In the genomic region with DNA sequence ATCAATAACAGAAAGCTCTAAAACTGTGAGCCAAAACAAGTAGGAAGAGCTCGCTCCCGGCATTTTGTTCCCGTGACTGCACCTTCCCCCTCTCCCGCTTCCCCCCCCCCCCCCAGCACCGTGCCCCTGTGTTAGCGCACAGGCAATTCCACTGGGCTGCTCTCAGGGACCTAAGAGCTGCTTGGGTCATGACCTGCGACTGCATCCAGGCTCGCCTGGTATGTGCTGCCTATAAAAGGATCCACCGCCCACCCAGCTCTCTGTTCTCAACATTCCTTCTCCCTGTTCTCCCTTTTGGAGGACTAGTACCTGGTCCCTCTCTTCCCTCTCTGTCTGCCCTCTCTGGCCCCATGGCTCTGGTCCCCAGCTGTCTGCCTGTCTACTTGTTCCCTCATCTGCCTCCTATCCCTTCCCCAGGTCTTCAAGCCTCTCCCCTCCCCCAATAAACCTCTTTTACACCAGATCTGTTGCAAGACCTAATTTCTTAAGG, we compare ENCODE assay signal across 25 mouse cellular contexts. TPM values are rescaled to one million over a fixed set of nuclear protein-coding genes. Genes with fewer than 3 reads are reported as not detected.
A peak's percentile ranks its signal among the peaks of the same experiment; 100 is the strongest.
DNase-seq lines count a peak whose midpoint lies in the region; ATAC-seq lines count a peak whose summit lies in the region.
"Had no signal": no experiment of that assay in that cellular context is flagged by ENCODE, and none has a peak within 500 bp of the region (broad histone marks: within the 10 kb centered on the region; RNA-seq: fewer than 3 reads in every experiment).

No protein-coding gene starts in this region.

- H3K9me3 ChIP-seq in heart, embryonic 11.5 days (replicated peaks; ENCODE audit: control insufficient read depth, low read length), result no peaks in the 10 kb centered on the region
- no peaks in the 10 kb centered on the region for H3K9me3 ChIP-seq in embryonic facial prominence, embryonic 12.5 days
- no peaks in the 10 kb centered on the region for H3K9me3 ChIP-seq in liver, embryonic 12.5 days (replicated peaks)
- H3K9me3 ChIP-seq: neural tube, embryonic 15.5 days had no signal

- no peaks in the 10 kb centered on the region for H3K27me3 ChIP-seq in heart, embryonic 11.5 days (ENCODE audit: control insufficient read depth, insufficient read depth, low read length)
- H3K27me3 ChIP-seq in embryonic facial prominence, embryonic 12.5 days, result no peaks in the 10 kb centered on the region
- peaks cover 21% of the 10 kb centered on the region; the same call in 1 of the 2 replicates for H3K27me3 ChIP-seq in liver, embryonic 12.5 days (replicated peaks)
- H3K27me3 ChIP-seq: neural tube, embryonic 15.5 days had no signal

- WGBS in heart, embryonic 11.5 days (ENCODE audit: insufficient replicate concordance), result 69% methylated on average over 8 of the region's 9 CpGs
- 50% methylated on average over 8 of the region's 9 CpGs for WGBS in embryonic facial prominence, embryonic 12.5 days
- WGBS in liver, embryonic 12.5 days (ENCODE audit: insufficient replicate concordance), result 70% methylated on average over 8 of the region's 9 CpGs

- H3K4me3 ChIP-seq in heart, embryonic 11.5 days (ENCODE audit: low read depth, low read length), result no peak overlapping the region
- H3K4me3 ChIP-seq in embryonic facial prominence, embryonic 12.5 days, result no peak overlapping the region
- no peak overlapping the region for H3K4me3 ChIP-seq in liver, embryonic 12.5 days
- H3K4me3 ChIP-seq: megakaryocyte, embryonic 14.5 days; neural tube, embryonic 15.5 days had no signal

- no peak for ATAC-seq in heart, embryonic 11.5 days (replicated peaks; ENCODE audit: insufficient number of reproducible peaks, low FRiP score, low TSS enrichment)
- no peak for ATAC-seq in embryonic facial prominence, embryonic 12.5 days (ENCODE audit: insufficient number of reproducible peaks, insufficient read depth, low FRiP score, low TSS enrichment)
- no peak for ATAC-seq in liver, embryonic 12.5 days
- ATAC-seq: forebrain, postnatal 0 days; hindbrain, embryonic 16.5 days; intestine, postnatal 0 days; liver, postnatal 0 days; midbrain, embryonic 16.5 days had no signal

- no peak overlapping the region for H3K4me2 ChIP-seq in heart, embryonic 11.5 days
- H3K4me2 ChIP-seq in embryonic facial prominence, embryonic 12.5 days (replicated peaks), result no peak overlapping the region
- no peak overlapping the region for H3K4me2 ChIP-seq in liver, embryonic 12.5 days
- H3K4me2 ChIP-seq: neural tube, embryonic 15.5 days had no signal

- H3K36me3 ChIP-seq in heart, embryonic 11.5 days (ENCODE audit: control insufficient read depth, insufficient read depth, low read length), result no peaks in the 10 kb centered on the region
- H3K36me3 ChIP-seq in embryonic facial prominence, embryonic 12.5 days, result no peaks in the 10 kb centered on the region
- no peaks in the 10 kb centered on the region for H3K36me3 ChIP-seq in liver, embryonic 12.5 days
- H3K36me3 ChIP-seq: neural tube, embryonic 15.5 days had no signal

- DNase-seq in heart, adult 18-20 months, result no peak
- peak; percentile 81 for DNase-seq in R1 (ENCODE audit: low read depth, low spot score)
- DNase-seq in mesoderm, embryonic 11.5 days (ENCODE audit: low read depth, low spot score), result peak; percentile 21
- no peak for DNase-seq in cerebellum, adult 11-12 months
- DNase-seq: adrenal gland, adult 8-10 months; B cell, adult 2 months; cerebellum, postnatal 10 days; forebrain, postnatal 0 days; liver; liver, postnatal 0 days; lung, postnatal 14 days; thymus, postnatal 36 days had no signal

- no peak overlapping the region for H3K9ac ChIP-seq in heart, embryonic 11.5 days (ENCODE audit: low read depth, low read length)
- no peak overlapping the region for H3K9ac ChIP-seq in embryonic facial prominence, embryonic 12.5 days
- H3K9ac ChIP-seq in liver, embryonic 12.5 days, result no peak overlapping the region
- H3K9ac ChIP-seq: forebrain, postnatal 0 days; liver, postnatal 0 days; neural tube, embryonic 15.5 days had no signal

- H3K27ac ChIP-seq in heart, embryonic 11.5 days (ENCODE audit: low read depth, low read length), result peak overlapping the region; percentile 100
- peak overlapping the region; percentile 97 for H3K27ac ChIP-seq in embryonic facial prominence, embryonic 12.5 days
- H3K27ac ChIP-seq in liver, embryonic 12.5 days, result no peak overlapping the region
- H3K27ac ChIP-seq: kidney, postnatal 0 days; neural tube, embryonic 15.5 days had no signal

- peaks cover 52% of the 10 kb centered on the region for H3K4me1 ChIP-seq in heart, embryonic 11.5 days (ENCODE audit: control insufficient read depth, insufficient read depth, low read length)
- H3K4me1 ChIP-seq in embryonic facial prominence, embryonic 12.5 days, result peaks cover 58% of the 10 kb centered on the region
- peaks cover 11% of the 10 kb centered on the region for H3K4me1 ChIP-seq in liver, embryonic 12.5 days

RNA-seq across cellular contexts. Expression of a gene that starts 5.3 kb away (rescaled TPM):
- polyA plus RNA-seq in heart, embryonic 11.5 days (2014; fragmentation: Nextera tagmentation; extraction: Ambion mirVana), result 0.16 and 0.52 TPM in 2 replicates
- 1 to 10 TPM; 1.3 to 3.1 TPM for total RNA-seq in heart, adult 18-20 months (2021)
- 0.09 TPM in 1 of 2 replicates, not detected in the other for polyA plus RNA-seq in embryonic facial prominence, embryonic 12.5 days (2016; fragmentation: Nextera tagmentation; extraction: Ambion mirVana)
- 0.14 and 0.25 TPM in 2 replicates for polyA plus RNA-seq in liver, embryonic 12.5 days (2016; fragmentation: Nextera tagmentation; extraction: Ambion mirVana)
- total RNA-seq: hematopoietic stem cell, adult 5-6 weeks; layer of hippocampus, adult 18-20 months; layer of hippocampus, postnatal 25 days had no signal
- polyA plus RNA-seq: forebrain, postnatal 0 days; hindbrain, embryonic 16.5 days; liver, postnatal 0 days; midbrain, embryonic 16.5 days; neural tube, embryonic 15.5 days had no signal

RNA-seq across cellular contexts. Expression of a gene that starts 11.2 kb away (rescaled TPM):
- 138 and 139 TPM in 2 replicates for polyA plus RNA-seq in heart, embryonic 11.5 days (2014; fragmentation: Nextera tagmentation; extraction: Ambion mirVana)
- over 10,000 TPM; 19,183 to 21,770 TPM for total RNA-seq in heart, adult 18-20 months (2021)
- 1.2 and 1.3 TPM in 2 replicates for polyA plus RNA-seq in embryonic facial prominence, embryonic 12.5 days (2016; fragmentation: Nextera tagmentation; extraction: Ambion mirVana)
- polyA plus RNA-seq in liver, embryonic 12.5 days (2016; fragmentation: Nextera tagmentation; extraction: Ambion mirVana), result 0.17 TPM in 1 of 2 replicates, not detected in the other
- total RNA-seq: hematopoietic stem cell, adult 5-6 weeks; left cerebral cortex, postnatal 14 days had no signal

Comparison
In these comparisons a context has a peak if more than half of its experiments do, and no peak if none do; other contexts are left out.
1. DNase-seq: peak in R1 (single experiment) and mesoderm, embryonic 11.5 days (single experiment); none in heart, adult 18-20 months (0 of 2) and cerebellum, adult 11-12 months (single experiment).
2. RNA of a gene that starts 11.2 kb away (polyA plus RNA-seq): 138 to 139 TPM in heart, embryonic 11.5 days; 1.2 to 1.3 TPM in embryonic facial prominence, embryonic 12.5 days and 0.17 TPM in liver, embryonic 12.5 days; every median in the first group is over 10 times any median in the second.